Mouse (Mus musculus) thymus, postnatal 36 days (tissue): ENCODE results near the gene Olfr1441.

ENCODE experiments used
- DNase-seq, 2 experiments: peaks; one replicate each; pipeline ENCODE4 v3.0.0; 2022; ENCODE audit warnings: mixed read lengths in 2 of 2

Olfr1441 gene

GRCm38 (mm10) chr19:12463722-12464035, 46.4 kb downstream of the Olfr1441 start:
- no peak for DNase-seq

- no peak for DNase-seq
Measured at GRCm38 (mm10) chr19:12464127-12464526, 46.9 kb downstream of the Olfr1441 start.

- DNase-seq = no peak
Measured at GRCm38 (mm10) chr19:12464674-12465073, 47.4 kb downstream of the Olfr1441 start.

GRCm38 (mm10) chr19:12465530-12466144, 48.4 kb downstream of the Olfr1441 start:
- DNase-seq = no peak

GRCm38 (mm10) chr19:12466204-12466603, 49.0 kb downstream of the Olfr1441 start:
- peak; percentile 44 to 51 for DNase-seq

GRCm38 (mm10) chr19:12467436-12467835, 50.2 kb downstream of the Olfr1441 start:
- DNase-seq = no peak

- DNase-seq = no peak
Measured at GRCm38 (mm10) chr19:12471866-12472265, 54.6 kb downstream of the Olfr1441 start.

- no peak for DNase-seq
Measured at GRCm38 (mm10) chr19:12472381-12472976, 55.2 kb downstream of the Olfr1441 start.
